Mouse (Mus musculus) limb, embryonic 14.5 days (tissue): ENCODE measurements around the gene Kcnh7. TPM values are rescaled to one million over a fixed set of nuclear protein-coding genes. Genes with fewer than 3 reads are reported as not detected.
A peak's percentile ranks its signal among the peaks of the same experiment; 100 is the strongest.

Experiments
- ATAC-seq: fragments of 200-750 bp; cut with Nextera tagmentation; 2 replicates; pipeline ENCODE4 v1.8.0; 2017; ENCODE audit warnings: low read depth, moderate number of reproducible peaks, moderate TSS enrichment; ENCODE audit not compliant: low FRiP score
- DNase-seq: peaks from one replicate; pipeline ENCODE4 v3.0.0-alpha.2; 2015; ENCODE audit warnings: low spot score
- H3K27ac ChIP-seq: fragments of 300-500 bp; sonication (generic); replicated peaks from 2 replicates; pipeline ENCODE4 v1.5.1; 2014; ENCODE audit warnings: low read depth, mild to moderate bottlenecking, low read length, moderate library complexity, mixed read lengths
- H3K27me3 ChIP-seq: fragments of 300-500 bp; sonication (generic); 2 replicates; pipeline ENCODE4 v1.6.1; 2014; ENCODE audit warnings: low read length, mixed read lengths; ENCODE audit not compliant: control insufficient read depth, insufficient read depth
- H3K36me3 ChIP-seq: fragments of 300-500 bp; sonication (generic); 2 replicates; pipeline ENCODE4 v1.6.1; 2014; ENCODE audit warnings: mild to moderate bottlenecking, low read length, moderate library complexity, mixed read lengths; ENCODE audit not compliant: control insufficient read depth, insufficient read depth
- H3K4me1 ChIP-seq: fragments of 300-500 bp; sonication (generic); 2 replicates; pipeline ENCODE4 v1.6.1; 2014; ENCODE audit warnings: antibody characterized with exemption, low read length, mixed read lengths; ENCODE audit not compliant: control insufficient read depth, insufficient read depth
- H3K4me2 ChIP-seq: fragments of 300-500 bp; sonication (generic); replicated peaks from 2 replicates; pipeline ENCODE4 v1.6.1; 2014; ENCODE audit warnings: low read depth, mild to moderate bottlenecking, low read length, moderate library complexity; ENCODE audit not compliant: severe bottlenecking
- H3K4me3 ChIP-seq: fragments of 300-500 bp; sonication (generic); replicated peaks from 2 replicates; pipeline ENCODE4 v1.5.1; 2014; ENCODE audit warnings: low read length
- H3K9ac ChIP-seq: fragments of 300-500 bp; sonication (generic); 2 replicates; pipeline ENCODE4 v1.6.1; 2014; ENCODE audit warnings: mild to moderate bottlenecking, low read depth, low read length, moderate library complexity; ENCODE audit not compliant: severe bottlenecking
- H3K9me3 ChIP-seq: fragments of 300-500 bp; sonication (generic); 2 replicates; pipeline ENCODE4 v1.6.1; 2016; ENCODE audit warnings: low read length; ENCODE audit not compliant: control insufficient read depth
- POLR2A ChIP-seq: fragments of 200-500 bp; IDR thresholded peaks from 2 replicates; pipeline ENCODE4 v1.8.0; 2012; ENCODE audit warnings: inconsistent platforms, mild to moderate bottlenecking, moderate library complexity, borderline replicate concordance; ENCODE audit not compliant: insufficient read depth, insufficient read length; ENCODE audit errors: extremely low read depth
- WGBS: fragments of 180-500 bp; shearing (Covaris S2); extraction: QIAGEN DNeasy Blood & Tissue Kit; methylation state at CpG from one replicate; pipeline ENCODE4 v1.1.7; 2014; 5-methylcytosine and 5-hydroxymethylcytosine counted together
- polyA plus RNA-seq, 2 experiments: library from polyadenylated mRNA; depleted of rRNA in 1 of 2; stranded (reverse) in 1 of 2; unstranded in 1 of 2; fragments of >200 nt; fragmentation: Nextera tagmentation in 1 of 2; extraction: Ambion mirVana in 1 of 2; gene quantifications; 2 replicates each; pipeline versions ENCODE4 v1.2.1 to v1.2.3; 2012 to 2014

The Kcnh7 gene
- polyA plus RNA-seq, 2 experiments = 0.65 to 1.3 TPM

DNA sequence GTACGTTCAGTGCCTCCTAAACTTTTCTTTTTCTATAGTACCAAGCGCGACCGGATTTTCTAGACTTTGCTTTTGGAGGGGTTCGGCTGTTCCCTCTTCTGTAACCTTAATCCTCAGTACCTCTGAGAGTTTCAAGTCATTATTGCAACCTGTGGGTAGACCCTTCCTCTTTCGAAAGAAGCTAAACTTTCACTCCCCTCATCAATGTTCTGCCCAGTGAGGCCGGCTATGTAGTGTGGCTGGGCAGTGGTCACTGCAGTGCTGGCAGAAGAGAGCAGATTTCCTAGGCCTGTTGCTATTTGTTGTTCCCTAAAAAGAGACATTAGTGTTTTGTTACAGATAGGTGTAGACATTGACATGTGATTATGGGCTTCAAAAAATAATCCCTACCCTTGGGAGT, 519.2 kb downstream of the Kcnh7 start:
- H3K36me3 ChIP-seq = no peaks in the 10 kb centered on the region
- H3K9me3 ChIP-seq = no peaks in the 10 kb centered on the region
- H3K27ac ChIP-seq = no peak overlapping the region
- no peak overlapping the region for H3K4me3 ChIP-seq
- H3K9ac ChIP-seq = no peak overlapping the region
- TF ChIP-seq POLR2A = no peak
- no peaks in the 10 kb centered on the region for H3K4me1 ChIP-seq
- no peak for ATAC-seq
- WGBS = 65% methylated on average over 7 of the region's 7 CpGs
- H3K27me3 ChIP-seq = peaks cover 12% of the 10 kb centered on the region; the same call in 1 of the 2 replicates
- H3K4me2 ChIP-seq = no peak overlapping the region
- no peak for DNase-seq

DNA sequence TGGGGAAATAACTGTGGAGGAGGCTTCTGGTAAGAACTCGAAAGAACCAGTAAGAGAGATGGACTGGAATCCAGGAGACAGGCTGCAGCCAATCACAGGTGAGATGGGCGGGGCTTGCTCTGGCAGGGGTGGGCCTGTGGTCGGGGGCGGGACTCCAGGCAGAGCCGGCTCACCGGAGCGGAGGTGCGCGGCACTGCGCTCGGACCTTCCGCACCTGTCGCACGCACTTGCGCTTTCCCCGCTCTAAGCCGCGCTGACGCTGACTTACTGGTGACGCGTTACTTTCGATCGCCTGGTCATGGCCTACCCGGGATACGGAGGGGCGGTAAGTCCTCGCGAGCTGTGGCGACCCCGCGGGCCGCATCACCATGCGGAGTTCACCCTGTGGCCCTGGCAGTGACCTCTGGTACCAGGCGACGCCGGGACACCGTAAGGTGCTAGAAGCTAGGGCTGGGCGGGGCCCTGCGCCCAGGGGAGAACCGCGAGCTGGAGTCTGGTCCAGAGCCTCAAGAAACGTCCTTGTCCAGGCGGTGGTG, 519.9 kb downstream of the Kcnh7 start, which contains the start of gene Gca:
Gene Gca, plus strand, starts transcription at position 151 of the 536 bp plus-strand sequence.
- H3K4me1 ChIP-seq = no peaks in the 10 kb centered on the region

DNA sequence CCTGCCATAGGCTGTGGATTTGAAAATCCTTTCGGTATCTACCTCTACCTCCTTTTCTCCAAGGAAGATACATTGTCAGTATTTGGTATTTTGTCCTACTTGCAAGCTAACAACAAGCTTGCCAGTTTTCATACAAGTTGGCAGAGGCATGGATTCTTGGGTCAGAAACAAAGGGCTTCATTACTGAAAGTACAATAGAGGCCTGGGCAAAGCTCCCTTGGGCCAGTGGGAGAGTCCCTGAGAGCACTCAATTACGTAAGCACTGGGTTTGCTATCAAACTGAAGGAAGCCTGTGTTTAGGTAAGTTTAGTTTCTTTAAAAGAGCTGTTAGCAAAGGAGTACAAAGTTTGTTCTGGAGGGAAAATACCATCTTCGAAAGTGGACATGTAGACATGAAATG, 521.5 kb downstream of the Kcnh7 start:
- no peak for TF ChIP-seq POLR2A
- Histone ChIP-seq H3K36me3 (no peaks in the 10 kb centered on the region), H3K27ac (no peak overlapping the region), H3K9me3 (no peaks in the 10 kb centered on the region), H3K4me3 (no peak overlapping the region), H3K4me2 (no peak overlapping the region), H3K27me3 (peaks cover 12% of the 10 kb centered on the region; the same call in 1 of the 2 replicates), H3K4me1 (no peaks in the 10 kb centered on the region), H3K9ac (no peak overlapping the region)
- WGBS = 84% methylated on average over 3 of the region's 3 CpGs
- ATAC-seq (no peak), DNase-seq (no peak)

More for the DNA sequence above, 519.9 kb downstream of the Kcnh7 start, which contains the start of gene Gca:
- WGBS = under 1% methylated on average over 43 of the region's 43 CpGs
- Histone ChIP-seq H3K4me2 (peak within 1 kb of the TSS; percentile 91), H3K9ac (peak within 1 kb of the TSS; percentile 39; the same call in 1 of the 2 replicates), H3K36me3 (no peaks in the 10 kb centered on the region), H3K27me3 (peaks cover 12% of the 10 kb centered on the region; the same call in 1 of the 2 replicates), H3K9me3 (no peaks in the 10 kb centered on the region), H3K27ac (no peak within 1 kb of the TSS), H3K4me3 (peak within 1 kb of the TSS; percentile 50)
- DNase-seq = peak; percentile 76
- no peak for TF ChIP-seq POLR2A
- peak; percentile 90 for ATAC-seq

DNA sequence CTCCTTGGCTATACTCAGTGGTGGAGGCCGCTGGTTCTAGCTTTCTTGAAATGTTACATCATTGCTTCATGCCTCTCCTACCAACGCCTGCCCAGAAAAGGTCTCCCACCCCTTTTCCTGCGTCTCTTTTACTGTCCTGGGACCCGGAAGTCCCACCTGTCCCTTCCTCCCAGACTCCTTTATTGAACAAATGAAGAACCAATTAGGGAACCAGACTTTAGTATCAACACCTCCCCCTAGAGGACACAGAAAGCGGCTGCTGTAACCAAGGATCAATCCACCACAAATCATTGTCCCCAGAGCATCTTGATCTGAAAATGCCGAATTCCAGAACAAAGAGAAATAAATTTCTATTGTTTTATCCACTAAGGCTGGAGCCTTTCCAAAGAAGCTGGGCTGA, 523.5 kb downstream of the Kcnh7 start:
- no peak for TF ChIP-seq POLR2A
- no peaks in the 10 kb centered on the region for H3K9me3 ChIP-seq

DNA sequence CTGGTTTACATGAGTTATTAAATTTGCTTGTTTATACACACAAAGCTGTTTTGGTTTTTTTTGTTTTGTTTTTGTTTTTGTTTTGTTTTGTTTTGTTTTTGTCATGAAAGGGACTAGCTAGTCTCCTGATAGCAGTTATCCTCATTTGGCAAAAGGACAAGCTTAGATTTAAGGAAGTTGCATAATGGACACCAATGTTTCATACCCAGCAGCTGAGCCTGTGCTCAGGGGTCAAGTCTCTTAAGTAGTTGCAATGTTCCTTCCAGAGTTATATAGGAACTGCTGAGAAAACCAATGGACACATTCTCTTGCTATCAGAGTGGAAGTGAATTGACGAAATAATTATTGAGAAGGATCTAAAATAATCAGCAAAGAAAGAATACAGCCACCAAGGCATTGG, 528.0 kb downstream of the Kcnh7 start:
- H3K27ac ChIP-seq = no peak overlapping the region
- H3K27me3 ChIP-seq = no peaks in the 10 kb centered on the region
- no peaks in the 10 kb centered on the region for H3K36me3 ChIP-seq
- TF ChIP-seq POLR2A = no peak
- H3K4me1 ChIP-seq = no peaks in the 10 kb centered on the region
- no peak overlapping the region for H3K4me3 ChIP-seq
- H3K9ac ChIP-seq = no peak overlapping the region
- DNase-seq (no peak), ATAC-seq (no peak)
- no peak overlapping the region for H3K4me2 ChIP-seq
- WGBS = 63% methylated on average over 1 of the region's 1 CpGs
- H3K9me3 ChIP-seq = no peaks in the 10 kb centered on the region

More for the DNA sequence above, 523.5 kb downstream of the Kcnh7 start:
- H3K9ac ChIP-seq = no peak overlapping the region
- ATAC-seq = no peak
- H3K27me3 ChIP-seq = peaks cover 12% of the 10 kb centered on the region; the same call in 1 of the 2 replicates
- no peaks in the 10 kb centered on the region for H3K36me3 ChIP-seq
- H3K4me3 ChIP-seq = no peak overlapping the region
- no peak overlapping the region for H3K4me2 ChIP-seq
- WGBS = 50% methylated on average over 6 of the region's 6 CpGs
- H3K27ac ChIP-seq = no peak overlapping the region
- no peaks in the 10 kb centered on the region for H3K4me1 ChIP-seq
- no peak for DNase-seq
